Mouse (Mus musculus): ENCODE measurements around the gene Ankmy1.

Ankmy1 gene

GRCm38 (mm10) chr1:92830626-92831187 lies 72.0 kb downstream of the Ankmy1 start:
- DNase-seq (ENCODE audit: low read depth, low spot score): no peak

DNA sequence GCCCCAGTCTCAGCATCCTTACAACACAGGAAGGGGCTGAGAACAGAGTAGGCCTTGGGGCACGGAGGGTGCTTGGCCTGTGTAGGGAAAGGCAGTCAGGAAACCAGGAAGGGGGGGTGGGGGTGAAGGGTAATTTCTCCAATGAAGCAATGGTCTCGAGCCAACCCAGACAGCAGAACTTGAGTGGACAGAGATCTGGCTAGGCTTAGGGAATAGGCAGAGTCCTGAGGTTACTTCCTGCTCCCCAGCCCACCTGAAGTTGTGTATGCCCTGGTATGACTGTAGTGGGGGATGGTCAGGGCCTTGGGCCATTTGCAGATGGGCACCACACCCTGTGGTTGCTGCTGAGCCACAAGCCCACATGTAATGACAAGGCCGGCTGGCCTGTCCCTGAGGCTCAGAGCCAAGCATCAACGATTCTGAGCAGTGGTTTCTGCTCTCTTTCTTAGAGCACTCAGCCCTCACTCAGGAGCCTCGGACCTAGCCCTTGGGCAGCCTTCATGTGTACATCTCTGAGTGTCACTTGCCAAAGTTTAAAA lies 86.9 kb downstream of the Ankmy1 start:
- DNase-seq (ENCODE audit: low read depth, low spot score): no peak

DNA sequence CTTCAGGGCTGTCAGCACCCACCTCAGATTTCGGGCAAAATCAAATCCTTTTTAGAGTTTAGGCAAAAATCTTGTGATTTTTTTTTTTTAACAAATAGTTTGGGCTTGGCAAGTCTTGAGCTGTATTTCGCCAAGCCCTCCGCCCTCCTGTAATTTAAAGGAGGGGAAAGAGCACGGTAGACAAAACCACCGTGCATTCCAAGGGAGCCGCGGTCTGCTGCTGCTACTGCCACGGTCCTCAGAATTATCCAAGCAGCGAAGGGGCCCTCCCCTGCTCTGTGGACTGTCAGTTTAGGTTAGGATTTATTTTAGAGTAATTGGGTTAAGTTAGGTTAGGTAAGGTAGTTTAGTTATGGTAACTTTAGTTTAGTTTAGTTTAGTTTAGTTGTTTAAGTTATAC lies 87.6 kb downstream of the Ankmy1 start:
- DNase-seq (ENCODE audit: low read depth, low spot score): no peak

DNA sequence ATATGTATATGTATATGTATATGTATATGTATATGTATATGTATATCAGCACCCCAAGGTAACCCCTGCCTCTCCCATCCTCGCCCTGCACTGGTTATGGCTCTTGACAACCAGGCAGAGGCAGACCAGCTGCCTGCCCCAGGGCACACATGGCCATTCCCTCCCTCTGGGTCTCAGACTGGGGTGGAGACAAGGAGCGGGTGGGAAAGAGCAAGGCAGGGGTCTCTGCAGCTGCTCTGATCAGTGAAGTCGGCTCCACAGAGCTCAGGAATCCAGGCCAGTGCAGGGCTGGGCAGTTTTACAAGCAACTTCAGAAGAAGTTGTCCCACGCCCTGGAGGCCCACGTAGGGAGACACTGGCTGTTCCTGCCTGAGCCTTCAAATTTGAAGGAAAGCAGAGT lies 88.4 kb downstream of the Ankmy1 start:
- no peak for DNase-seq (ENCODE audit: low read depth, low spot score)
